11 mouse cellular contexts compared by ENCODE assay signal in genomic region chr16:4602189-4602588, GRCm38 (mm10). TPM values are rescaled to one million over a fixed set of nuclear protein-coding genes. Genes with fewer than 3 reads are reported as not detected.
A peak's percentile ranks its signal among the peaks of the same experiment; 100 is the strongest.
DNase-seq lines count a peak whose midpoint lies in the region; ATAC-seq and TF ChIP-seq lines count a peak whose summit lies in the region.
"Had no signal": no experiment of that assay in that cellular context is flagged by ENCODE, and none has a peak within 500 bp of the region (broad histone marks: within the 10 kb centered on the region; RNA-seq: fewer than 3 reads in every experiment).

No protein-coding gene starts in this region.

- H3K4me1 ChIP-seq in heart, postnatal 0 days (ENCODE audit: control insufficient read depth, insufficient read depth) = peaks cover 83% of the 10 kb centered on the region
- H3K4me1 ChIP-seq in heart, adult 2 months (ENCODE audit: control insufficient read depth, insufficient read depth, low read length) = peaks cover 17% of the 10 kb centered on the region
- H3K4me1 ChIP-seq in embryonic facial prominence, embryonic 11.5 days (ENCODE audit: control insufficient read depth, insufficient read depth, low read length) = peaks cover 42% of the 10 kb centered on the region
- H3K4me1 ChIP-seq in liver, embryonic 14.5 days (replicated peaks; ENCODE audit: control insufficient read depth in 2 of 2, insufficient read depth in 2 of 2, low read length in 1 of 2) = peaks cover 0 to 25% of the 10 kb centered on the region in 2 experiments; a peak in 2 of 4 replicates

- H3K9ac ChIP-seq in heart, postnatal 0 days (replicated peaks; ENCODE audit: low read depth, low read length) = 0 out of 2 replicates have a peak overlapping the region, but pooled peaks have one; percentile 1
- H3K9ac ChIP-seq in heart, adult 2 months (ENCODE audit: low read depth, low read length) = no peak overlapping the region
- H3K9ac ChIP-seq in embryonic facial prominence, embryonic 11.5 days (replicated peaks; ENCODE audit: low read length) = no peak overlapping the region
- H3K9ac ChIP-seq in liver, embryonic 14.5 days (replicated peaks) = no peak overlapping the region

- no peak overlapping the region for H3K4me3 ChIP-seq in heart, postnatal 0 days (ENCODE audit: low read depth, low read length)
- no peak overlapping the region for H3K4me3 ChIP-seq in heart, adult 2 months
- no peak overlapping the region for H3K4me3 ChIP-seq in embryonic facial prominence, embryonic 11.5 days (ENCODE audit: low read depth, low read length)
- H3K4me3 ChIP-seq in liver, embryonic 14.5 days (ENCODE audit: insufficient read depth in 1 of 2, low read depth in 2 of 2, low read length in 2 of 2) = no peak overlapping the region
- H3K4me3 ChIP-seq: myocyte had no signal

- H3K27ac ChIP-seq in heart, postnatal 0 days (ENCODE audit: low read depth) = peak overlapping the region; percentile 83
- H3K27ac ChIP-seq in heart, adult 2 months = no peak overlapping the region
- H3K27ac ChIP-seq in embryonic facial prominence, embryonic 11.5 days (replicated peaks; ENCODE audit: low read depth, low read length) = peak overlapping the region; percentile 20; the same call in 1 of the 2 replicates
- H3K27ac ChIP-seq in liver, embryonic 14.5 days = no peak overlapping the region

- intact Hi-C loops in heart, adult 2 months (cut with DNase I) = no loop called here
- intact Hi-C loops in left cerebral cortex, postnatal 4 days (cut with DNase I) = loop anchor here (10.0 kb wide), 1 partner anchor 297 kb away; no protein-coding TSS in a partner anchor

- no peaks in the 10 kb centered on the region for H3K36me3 ChIP-seq in heart, postnatal 0 days (replicated peaks; ENCODE audit: control insufficient read depth, insufficient read depth, low read length)
- H3K36me3 ChIP-seq in heart, adult 2 months (ENCODE audit: control insufficient read depth, insufficient read depth, low read length) = no peaks in the 10 kb centered on the region
- H3K36me3 ChIP-seq in embryonic facial prominence, embryonic 11.5 days (replicated peaks; ENCODE audit: control insufficient read depth, insufficient read depth, low read depth, low read length) = no peaks in the 10 kb centered on the region
- H3K36me3 ChIP-seq in liver, embryonic 14.5 days (replicated peaks; ENCODE audit: control insufficient read depth, insufficient read depth, low read depth) = no peaks in the 10 kb centered on the region

- no peak for TF ChIP-seq POLR2A in heart, adult 2 months (IDR thresholded peaks at IDR 0.05; ENCODE audit: insufficient read depth, low read depth, low read length)

- no peak for ATAC-seq in heart, postnatal 0 days (ENCODE audit: insufficient read depth, low read depth)
- ATAC-seq in embryonic facial prominence, embryonic 11.5 days (replicated peaks; ENCODE audit: insufficient number of reproducible peaks, low FRiP score, low TSS enrichment, low read depth) = no peak
- ATAC-seq in liver, embryonic 14.5 days (ENCODE audit: insufficient read depth) = peak; percentile 38; the same call in 1 of the 2 replicates

- no peaks in the 10 kb centered on the region for H3K9me3 ChIP-seq in heart, postnatal 0 days (replicated peaks; ENCODE audit: control insufficient read depth, low read length)
- H3K9me3 ChIP-seq in embryonic facial prominence, embryonic 11.5 days (replicated peaks; ENCODE audit: control insufficient read depth, low read length) = no peaks in the 10 kb centered on the region
- no peaks in the 10 kb centered on the region for H3K9me3 ChIP-seq in liver, embryonic 14.5 days (ENCODE audit: control insufficient read depth, low read length)

- TF ChIP-seq CTCF in heart, postnatal 0 days (IDR thresholded peaks at IDR 0.05; ENCODE audit: low read depth) = no peak
- TF ChIP-seq CTCF in heart, adult 2 months (IDR thresholded peaks at IDR 0.05) = no peak
- TF ChIP-seq CTCF in liver, embryonic 14.5 days (IDR thresholded peaks at IDR 0.05; ENCODE audit: low read depth) = no peak

- no peak overlapping the region for H3K4me2 ChIP-seq in heart, postnatal 0 days (ENCODE audit: low read depth, low read length)
- H3K4me2 ChIP-seq in embryonic facial prominence, embryonic 11.5 days (ENCODE audit: low read depth, low read length) = no peak overlapping the region
- H3K4me2 ChIP-seq in liver, embryonic 14.5 days (ENCODE audit: low read depth) = no peak overlapping the region

- H3K79me2 ChIP-seq in heart, adult 2 months (replicated peaks; ENCODE audit: control insufficient read depth, insufficient read depth, low read length) = no peaks in the 10 kb centered on the region; the same call in 1 of the 2 replicates

- DNase-seq in heart, postnatal 0 days (ENCODE audit: low spot score) = no peak
- no peak for DNase-seq in heart, adult 2 months
- DNase-seq in embryonic facial prominence, embryonic 11.5 days (ENCODE audit: low spot score) = no peak
- DNase-seq in kidney, adult 11 months = peak; percentile 96
- no peak for DNase-seq in liver, embryonic 14.5 days (ENCODE audit: low read depth in 3 of 3, low spot score in 3 of 3)
- no peak for DNase-seq in thymus, postnatal 36 days
- no peak for DNase-seq in left cerebral cortex, postnatal 4 days
- no peak for DNase-seq in adrenal gland, adult 18-20 months (ENCODE audit: low spot score in 2 of 2)
- DNase-seq: cerebellum, adult 9-10 months; gastrocnemius, postnatal 14 days had no signal

- no peak for TF ChIP-seq EP300 in heart, postnatal 0 days (IDR thresholded peaks at IDR 0.05; ENCODE audit: low read depth)
- no peak for TF ChIP-seq EP300 in heart, adult 2 months (IDR thresholded peaks at IDR 0.05; ENCODE audit: insufficient read depth, low read depth, low read length)
- TF ChIP-seq EP300 in liver, embryonic 14.5 days (IDR thresholded peaks at IDR 0.05; ENCODE audit: low read depth) = no peak

- H3K27me3 ChIP-seq in heart, postnatal 0 days (ENCODE audit: control insufficient read depth, insufficient read depth, low read length) = no peaks in the 10 kb centered on the region
- no peaks in the 10 kb centered on the region for H3K27me3 ChIP-seq in heart, adult 2 months (ENCODE audit: control insufficient read depth, insufficient read depth, low read length)
- H3K27me3 ChIP-seq in embryonic facial prominence, embryonic 11.5 days (ENCODE audit: control insufficient read depth, insufficient read depth, low read length) = no peaks in the 10 kb centered on the region
- no peaks in the 10 kb centered on the region for H3K27me3 ChIP-seq in liver, embryonic 14.5 days (ENCODE audit: control insufficient read depth, insufficient read depth, low read length)

- 14% methylated on average over 3 of the region's 3 CpGs for WGBS in heart, postnatal 0 days
- WGBS in heart, adult 2 months = 41% methylated on average over 3 of the region's 3 CpGs
- 29% methylated on average over 3 of the region's 3 CpGs for WGBS in embryonic facial prominence, embryonic 11.5 days
- WGBS in liver, embryonic 14.5 days (ENCODE audit: insufficient replicate concordance) = 41% methylated on average over 3 of the region's 3 CpGs

RNA-seq across cellular contexts. Expression of gene Glis2, which starts 7.7 kb away (rescaled TPM):
- total RNA-seq in heart, postnatal 0 days (2014; rRNA removed; ENCODE audit: low replicate concordance) = 25.3 and 25.4 TPM in 2 replicates
- polyA plus RNA-seq in heart, postnatal 0 days (2015; fragmentation: Nextera tagmentation; extraction: Ambion mirVana) = 11.2 and 11.8 TPM in 2 replicates
- total RNA-seq in heart, adult 2 months (2021) = 10 to 100 TPM; 10.0 to 11.1 TPM
- 17.3 and 23.8 TPM in 2 replicates for polyA plus RNA-seq in heart, adult 2 months (2012; rRNA removed)
- polyA plus RNA-seq in embryonic facial prominence, embryonic 11.5 days (2014; fragmentation: Nextera tagmentation; extraction: Ambion mirVana) = 19.9 and 21.2 TPM in 2 replicates
- 2.8 and 3.4 TPM in 2 replicates for polyA plus RNA-seq in liver, embryonic 14.5 days (2012; rRNA removed)
- 1.7 and 2.7 TPM in 2 replicates for polyA plus RNA-seq in liver, embryonic 14.5 days (2014; fragmentation: Nextera tagmentation; extraction: Ambion mirVana)
- 10 to 100 TPM; 29.0 to 32.8 TPM for total RNA-seq in left cerebral cortex, postnatal 4 days (2021)
- 10 to 100 TPM; 11.3 to 11.5 TPM for total RNA-seq in adrenal gland, adult 18-20 months (2021)

RNA-seq across cellular contexts. Expression of gene Pam16, which starts 22.6 kb away (rescaled TPM):
- total RNA-seq in heart, postnatal 0 days (2014; rRNA removed; ENCODE audit: low replicate concordance) = 23.9 and 74.9 TPM in 2 replicates
- 172 and 184 TPM in 2 replicates for polyA plus RNA-seq in heart, postnatal 0 days (2015; fragmentation: Nextera tagmentation; extraction: Ambion mirVana)
- total RNA-seq in heart, adult 2 months (2021) = 100 to 1,000 TPM; 119 to 165 TPM
- 36.3 and 39.4 TPM in 2 replicates for polyA plus RNA-seq in heart, adult 2 months (2012; rRNA removed)
- 103 and 105 TPM in 2 replicates for polyA plus RNA-seq in embryonic facial prominence, embryonic 11.5 days (2014; fragmentation: Nextera tagmentation; extraction: Ambion mirVana)
- 24.1 and 41.3 TPM in 2 replicates for polyA plus RNA-seq in liver, embryonic 14.5 days (2012; rRNA removed)
- 64.4 and 68.0 TPM in 2 replicates for polyA plus RNA-seq in liver, embryonic 14.5 days (2014; fragmentation: Nextera tagmentation; extraction: Ambion mirVana)
- 10 to 100 TPM; 76.7 to 85.7 TPM for total RNA-seq in left cerebral cortex, postnatal 4 days (2021)
- 100 to 1,000 TPM; 117 to 118 TPM for total RNA-seq in adrenal gland, adult 18-20 months (2021)

RNA-seq across cellular contexts. Expression of gene Vasn, which starts 37.6 kb away (rescaled TPM):
- 38.7 and 64.8 TPM in 2 replicates for total RNA-seq in heart, postnatal 0 days (2014; rRNA removed; ENCODE audit: low replicate concordance)
- 8.1 and 9.3 TPM in 2 replicates for polyA plus RNA-seq in heart, postnatal 0 days (2015; fragmentation: Nextera tagmentation; extraction: Ambion mirVana)
- total RNA-seq in heart, adult 2 months (2021) = 10 to 100 TPM in 1 of 2 experiments, 1 to 10 TPM in 1; 9.2 to 10.5 TPM
- polyA plus RNA-seq in heart, adult 2 months (2012; rRNA removed) = 23.9 and 24.2 TPM in 2 replicates
- polyA plus RNA-seq in embryonic facial prominence, embryonic 11.5 days (2014; fragmentation: Nextera tagmentation; extraction: Ambion mirVana) = 10.9 and 14.1 TPM in 2 replicates
- 2.5 and 2.9 TPM in 2 replicates for polyA plus RNA-seq in liver, embryonic 14.5 days (2012; rRNA removed)
- 1.2 TPM in 2 replicates for polyA plus RNA-seq in liver, embryonic 14.5 days (2014; fragmentation: Nextera tagmentation; extraction: Ambion mirVana)
- 1 to 10 TPM; 2.6 to 3.2 TPM for total RNA-seq in left cerebral cortex, postnatal 4 days (2021)
- 10 to 100 TPM; 10.0 to 15.3 TPM for total RNA-seq in adrenal gland, adult 18-20 months (2021)

RNA-seq across cellular contexts. Expression of gene Dnaja3, which starts 37.6 kb away (rescaled TPM):
- 99.6 and 102 TPM in 2 replicates for total RNA-seq in heart, postnatal 0 days (2014; rRNA removed; ENCODE audit: low replicate concordance)
- polyA plus RNA-seq in heart, postnatal 0 days (2015; fragmentation: Nextera tagmentation; extraction: Ambion mirVana) = 99.5 and 103 TPM in 2 replicates
- total RNA-seq in heart, adult 2 months (2021) = 100 to 1,000 TPM; 138 to 150 TPM
- 80.8 and 104 TPM in 2 replicates for polyA plus RNA-seq in heart, adult 2 months (2012; rRNA removed)
- polyA plus RNA-seq in embryonic facial prominence, embryonic 11.5 days (2014; fragmentation: Nextera tagmentation; extraction: Ambion mirVana) = 56.9 and 58.3 TPM in 2 replicates
- polyA plus RNA-seq in liver, embryonic 14.5 days (2012; rRNA removed) = 13.6 and 18.8 TPM in 2 replicates
- polyA plus RNA-seq in liver, embryonic 14.5 days (2014; fragmentation: Nextera tagmentation; extraction: Ambion mirVana) = 34.1 and 37.3 TPM in 2 replicates
- 10 to 100 TPM; 40.0 to 40.2 TPM for total RNA-seq in left cerebral cortex, postnatal 4 days (2021)
- total RNA-seq in adrenal gland, adult 18-20 months (2021) = 100 to 1,000 TPM; 132 to 145 TPM

RNA-seq across cellular contexts. Expression of gene Tfap4, which starts 42.5 kb away (rescaled TPM):
- total RNA-seq in heart, postnatal 0 days (2014; rRNA removed; ENCODE audit: low replicate concordance) = 2.6 and 6.3 TPM in 2 replicates
- polyA plus RNA-seq in heart, postnatal 0 days (2015; fragmentation: Nextera tagmentation; extraction: Ambion mirVana) = 2.9 and 3.4 TPM in 2 replicates
- 1 to 10 TPM; 3.2 to 3.4 TPM for total RNA-seq in heart, adult 2 months (2021)
- 2.4 and 2.9 TPM in 2 replicates for polyA plus RNA-seq in heart, adult 2 months (2012; rRNA removed)
- 27.2 and 28.6 TPM in 2 replicates for polyA plus RNA-seq in embryonic facial prominence, embryonic 11.5 days (2014; fragmentation: Nextera tagmentation; extraction: Ambion mirVana)
- 5.4 and 6.9 TPM in 2 replicates for polyA plus RNA-seq in liver, embryonic 14.5 days (2012; rRNA removed)
- 4.6 and 4.8 TPM in 2 replicates for polyA plus RNA-seq in liver, embryonic 14.5 days (2014; fragmentation: Nextera tagmentation; extraction: Ambion mirVana)
- 10 to 100 TPM; 13.0 to 13.4 TPM for total RNA-seq in left cerebral cortex, postnatal 4 days (2021)
- 1 to 10 TPM; 5.1 to 5.7 TPM for total RNA-seq in adrenal gland, adult 18-20 months (2021)

Comparison
In these comparisons a context has a peak if more than half of its experiments do, and no peak if none do; other contexts are left out.
1. H3K27ac ChIP-seq: peak in heart, postnatal 0 days (single experiment) and embryonic facial prominence, embryonic 11.5 days (single experiment); none in heart, adult 2 months (single experiment) and liver, embryonic 14.5 days (single experiment).